Mouse (Mus musculus): ENCODE measurements around the gene Trank1.

The Trank1 gene

DNA sequence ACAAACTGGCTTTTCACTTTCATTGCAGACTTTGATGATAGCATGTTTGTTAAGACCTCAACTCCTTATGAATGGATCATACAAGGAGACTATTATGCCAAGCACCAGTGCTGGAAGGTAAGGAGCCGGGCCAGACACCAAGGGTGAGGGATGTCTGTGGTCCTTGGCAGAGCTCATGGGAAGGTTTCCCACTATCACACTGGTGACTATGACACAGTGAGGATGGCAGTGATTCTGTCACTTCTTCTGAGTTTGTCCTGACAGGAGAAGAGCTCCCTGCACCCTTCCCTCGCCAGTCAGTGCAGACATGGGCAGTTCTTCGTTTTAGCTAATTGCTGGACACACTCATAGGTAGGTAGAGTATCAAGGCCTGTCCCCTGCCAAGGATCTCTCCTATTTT is 71.5 kb downstream of the Trank1 start:
- no peak for DNase-seq

DNA sequence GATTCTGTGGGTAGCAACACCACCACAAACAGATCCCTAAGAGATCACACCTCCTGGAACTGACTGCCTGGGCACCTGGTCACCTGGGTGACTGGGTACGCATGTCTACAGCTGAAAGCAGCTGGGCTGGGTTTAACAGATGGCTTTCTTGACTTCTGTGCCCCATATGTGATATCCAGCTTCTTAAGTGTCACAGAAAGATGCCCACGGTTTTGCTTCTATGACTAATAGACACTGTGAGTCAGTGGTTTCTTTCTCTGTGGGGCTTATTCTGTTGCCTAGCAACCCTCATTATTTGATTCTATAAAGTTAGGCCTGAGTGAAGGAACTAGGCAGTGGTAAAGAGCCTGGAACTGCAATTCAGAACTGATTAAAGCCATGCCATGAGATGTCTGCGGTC is 72.2 kb downstream of the Trank1 start:
- DNase-seq = peak; percentile 52

DNA sequence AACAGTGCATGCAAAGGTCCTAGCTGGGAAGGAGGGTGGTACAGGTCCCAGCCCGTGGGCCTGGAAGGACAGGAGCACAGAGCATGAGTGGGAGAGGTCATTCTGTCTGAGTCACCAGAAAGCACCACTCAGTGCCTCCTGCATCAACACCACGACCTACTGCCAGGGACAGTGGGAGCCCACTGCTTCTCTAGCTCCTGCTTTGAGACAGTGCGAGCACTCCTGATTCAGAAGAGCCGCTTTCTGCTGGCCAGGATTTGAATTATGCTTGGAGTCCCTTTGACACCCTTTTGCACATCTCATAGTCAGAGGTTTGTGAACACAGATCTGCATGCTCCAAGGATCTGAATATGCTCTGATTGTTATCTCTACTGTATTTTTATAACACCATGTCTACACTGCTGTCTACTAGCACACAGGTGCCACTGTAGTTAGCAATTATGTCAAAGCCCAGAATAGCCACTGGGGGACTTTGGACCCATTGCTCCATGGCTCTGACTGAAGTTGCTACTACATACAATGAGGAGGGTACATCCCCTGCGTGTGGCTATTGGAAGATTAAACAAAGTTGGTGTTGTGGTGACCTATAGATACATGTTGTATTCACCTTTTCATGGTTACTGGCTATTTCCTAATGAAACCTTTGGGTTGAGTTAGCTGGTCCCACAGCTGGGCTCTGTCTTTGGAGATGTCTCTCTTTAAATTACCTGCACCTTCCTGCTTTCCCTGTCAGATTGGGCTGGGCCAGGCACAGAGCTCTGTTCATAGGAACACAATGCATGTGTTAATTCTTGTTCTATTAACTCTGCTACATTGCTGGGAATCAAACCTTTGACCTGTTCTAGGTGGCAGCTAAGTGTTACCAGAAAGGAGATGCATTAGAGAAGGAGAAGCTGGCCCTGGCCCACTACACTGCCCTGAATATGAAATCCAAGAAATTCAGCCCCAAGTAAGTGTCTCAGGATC is 74.3 kb downstream of the Trank1 start:
- DNase-seq = no peak

DNA sequence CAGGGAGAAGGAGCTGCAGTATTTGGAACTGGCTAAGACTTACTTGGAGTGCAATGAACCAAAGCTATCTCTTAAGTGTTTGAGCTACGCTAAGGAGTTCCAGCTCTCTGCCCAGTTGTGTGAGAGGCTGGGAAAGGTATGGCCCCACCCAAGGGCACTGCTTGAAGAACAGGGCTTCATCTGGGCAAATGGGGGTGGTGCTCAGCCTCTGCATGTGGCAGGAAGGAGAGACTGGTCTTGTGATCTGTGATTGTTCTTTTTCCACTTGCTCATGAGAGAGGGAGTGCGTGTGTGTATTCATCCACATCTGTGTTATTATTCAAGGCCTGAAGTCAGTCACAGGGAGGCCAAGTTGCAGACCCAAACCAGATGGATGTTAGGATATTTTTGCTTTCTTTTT is 75.0 kb downstream of the Trank1 start:
- DNase-seq = no peak

DNA sequence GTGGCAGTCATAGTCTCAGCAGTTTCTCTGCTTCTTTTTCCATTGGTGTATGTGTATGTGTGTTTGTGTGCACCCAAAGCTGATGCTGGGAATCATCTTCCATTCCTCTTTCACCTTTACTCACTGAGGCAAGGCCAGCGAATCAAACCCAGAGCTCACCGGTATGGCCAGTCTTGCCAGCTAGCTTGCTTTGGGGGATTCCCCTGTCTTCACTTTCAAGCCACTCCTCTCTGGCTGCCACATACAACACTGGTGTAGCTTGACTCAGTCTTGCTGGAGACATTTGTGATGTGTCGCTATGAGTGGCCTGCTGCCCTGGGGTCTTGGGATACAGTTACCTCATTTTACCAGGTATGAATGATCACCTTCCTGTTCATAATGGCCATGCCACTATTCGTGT is 76.0 kb downstream of the Trank1 start:
- no peak for DNase-seq

DNA sequence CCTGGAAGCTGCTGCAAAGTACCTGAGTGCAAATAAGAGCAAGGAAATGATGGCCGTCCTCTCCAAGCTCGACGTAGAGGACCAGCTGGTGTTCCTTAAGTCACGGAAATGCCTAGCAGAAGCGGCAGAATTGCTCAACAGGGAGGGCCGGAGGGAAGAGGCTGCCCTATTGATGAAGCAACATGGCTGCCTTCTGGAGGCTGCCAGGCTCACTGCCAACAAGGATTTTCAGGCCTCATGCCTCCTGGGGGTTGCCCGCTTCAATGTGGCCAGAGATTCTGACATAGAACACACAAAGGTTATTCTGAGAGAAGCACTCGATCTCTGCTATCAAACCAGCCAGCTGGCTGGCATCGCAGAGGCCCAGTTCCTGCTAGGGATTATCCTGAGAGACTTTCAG is 78.5 kb downstream of the Trank1 start:
- no peak for DNase-seq

DNA sequence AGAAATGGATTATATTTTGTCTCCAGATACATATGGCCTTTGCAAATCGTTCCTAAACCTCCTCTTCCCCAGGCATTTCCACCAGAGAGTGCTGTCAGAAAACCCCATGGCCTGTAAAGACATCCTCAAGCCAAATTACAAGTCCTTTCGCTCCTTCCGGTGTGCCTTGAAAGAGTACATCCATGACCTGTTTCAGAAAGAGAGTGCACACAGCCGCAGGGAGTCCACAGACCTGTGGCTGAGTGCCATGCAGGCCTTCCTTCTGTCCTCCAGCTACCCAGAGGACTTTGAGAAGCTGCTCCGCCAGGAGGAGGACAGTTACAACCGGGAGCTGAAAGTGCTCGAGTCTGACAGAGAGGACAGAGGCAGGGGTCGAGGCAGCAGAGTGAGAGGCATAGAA is 79.5 kb downstream of the Trank1 start:
- no peak for DNase-seq

DNA sequence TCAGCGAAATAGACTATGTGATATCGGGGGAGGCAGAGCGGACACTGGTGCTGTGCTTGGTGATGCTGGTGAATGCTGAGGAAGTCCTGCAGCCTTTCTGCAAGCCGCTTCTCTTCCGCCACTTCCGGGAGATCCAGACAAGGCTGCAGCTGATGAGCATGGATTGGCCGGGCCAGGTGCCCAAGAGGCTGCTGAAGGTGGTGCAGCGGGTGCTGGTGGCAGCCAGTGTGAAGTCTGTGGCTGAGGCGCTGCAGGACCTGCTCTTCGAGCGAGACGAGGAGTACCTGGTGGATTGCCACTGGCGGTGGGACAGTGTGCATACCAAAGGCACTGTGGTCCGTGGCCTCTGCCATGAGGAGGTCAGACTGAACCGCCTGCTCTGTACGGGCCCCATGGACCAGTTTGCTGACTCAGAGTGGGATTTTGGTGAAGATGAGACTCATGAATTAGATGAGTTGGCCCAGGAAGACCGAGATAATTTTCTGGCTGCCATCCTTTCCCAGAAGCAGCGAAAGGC is 80.4 kb downstream of the Trank1 start:
- DNase-seq = no peak

DNA sequence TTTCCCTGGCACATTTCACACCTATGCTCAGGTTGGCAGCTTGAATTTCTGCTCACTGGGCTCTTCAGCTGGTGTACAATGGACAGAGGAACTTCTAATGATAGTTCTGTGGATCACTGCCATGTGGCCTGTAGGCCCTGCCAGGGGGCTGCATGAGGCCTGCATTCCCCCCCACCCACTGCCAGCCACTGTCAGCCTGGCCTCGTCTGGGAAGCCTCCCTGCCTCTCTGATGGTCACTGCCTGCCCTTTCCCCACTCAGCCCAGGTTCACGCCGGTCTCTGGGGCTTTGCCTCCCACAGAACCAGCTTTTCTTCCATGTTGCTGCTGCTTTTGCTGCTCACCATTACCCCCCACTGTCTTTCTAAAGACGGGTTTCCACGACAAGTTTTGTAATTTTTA is 83.7 kb downstream of the Trank1 start:
- DNase-seq = no peak

DNA sequence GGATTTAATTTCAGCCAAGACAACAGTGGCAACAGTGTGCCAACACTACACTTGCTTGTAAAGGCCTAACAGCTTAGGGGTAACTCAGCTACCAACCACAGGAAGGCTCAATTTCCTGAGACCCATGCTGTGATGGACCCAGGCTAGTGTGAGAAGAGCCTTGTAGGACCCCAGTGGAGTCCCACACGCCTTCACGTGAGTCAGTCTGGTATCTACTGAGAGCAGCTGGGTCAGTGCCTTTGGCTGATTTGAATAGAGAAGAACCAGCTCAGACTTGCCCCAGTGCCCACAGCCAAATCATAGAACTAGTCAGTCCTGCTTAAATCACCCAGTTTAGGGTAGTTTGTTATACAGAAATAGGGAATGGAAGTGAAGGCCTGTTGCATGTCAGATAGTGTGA is 86.5 kb downstream of the Trank1 start:
- DNase-seq = no peak

DNA sequence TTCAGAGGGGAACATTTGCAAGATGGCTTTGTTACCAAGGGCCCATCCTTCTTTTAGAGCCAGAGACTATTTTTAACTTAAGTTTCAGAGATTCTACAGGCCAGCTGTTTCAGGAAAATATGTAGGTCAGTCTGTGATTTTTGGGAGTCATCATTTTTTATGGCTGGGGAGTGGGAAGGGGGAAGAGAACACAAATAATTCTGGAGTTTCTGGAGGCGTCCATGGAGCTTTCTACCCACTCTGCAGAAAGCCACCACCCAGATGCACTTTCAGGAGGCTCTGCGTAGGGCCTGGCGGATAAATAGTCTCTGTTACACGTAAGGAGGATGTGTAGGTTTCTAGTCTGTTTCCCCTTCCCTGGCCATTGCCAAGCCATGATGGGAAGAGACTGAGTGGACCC is 88.5 kb downstream of the Trank1 start:
- no peak for DNase-seq

DNA sequence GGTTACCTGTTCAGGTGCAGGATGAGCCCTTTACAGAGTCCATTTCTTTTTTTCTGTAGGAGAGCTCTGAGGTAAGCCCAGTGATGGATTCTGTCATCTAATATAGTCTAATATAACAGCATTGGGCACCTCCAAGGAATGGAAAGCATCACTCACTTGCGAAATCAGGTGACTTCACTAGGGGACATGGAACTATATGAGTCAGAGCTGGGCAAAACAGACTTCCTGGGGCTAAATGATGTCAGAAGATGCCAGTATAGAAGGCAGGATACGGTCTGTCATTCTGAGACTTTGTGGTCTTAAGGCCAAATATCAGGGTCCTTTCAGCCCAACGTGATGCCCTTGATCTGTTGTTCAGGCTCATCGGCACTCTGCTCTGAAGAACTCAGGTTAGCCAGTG is 91.6 kb downstream of the Trank1 start:
- no peak for DNase-seq

DNA sequence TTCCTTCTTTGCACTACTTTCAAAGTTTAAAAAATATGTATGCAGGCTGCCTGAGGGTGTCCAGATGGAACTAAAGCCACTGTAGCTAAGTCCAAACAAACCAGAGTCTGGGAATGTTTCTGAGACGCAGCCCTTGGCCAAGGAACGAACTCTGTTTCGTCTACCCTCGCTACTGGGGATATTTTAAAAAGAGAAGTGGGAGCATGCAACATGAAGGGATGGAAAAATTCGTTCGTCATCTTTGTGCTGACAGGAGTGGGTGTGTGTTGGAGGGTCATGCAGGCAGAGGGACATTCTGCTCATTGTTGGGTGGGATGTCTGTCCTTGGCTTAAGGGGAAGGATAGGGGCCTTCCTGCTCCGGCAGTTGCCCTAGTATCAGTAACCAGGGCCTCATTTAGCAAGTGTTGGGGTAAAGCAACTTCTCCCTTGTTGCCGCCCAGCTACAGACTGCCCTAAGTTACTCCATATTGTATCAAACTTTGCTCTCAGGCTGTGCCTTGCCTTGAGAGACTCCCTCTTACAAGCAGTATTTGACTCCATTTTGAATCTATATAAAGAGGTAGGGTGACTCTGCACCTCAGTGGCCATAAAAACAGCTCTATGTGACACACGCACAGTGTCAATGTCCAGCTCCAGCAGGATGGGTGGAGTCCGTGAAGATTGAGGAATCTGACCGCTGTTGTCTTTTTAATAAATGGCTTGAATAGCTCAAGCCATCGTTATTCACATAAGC is 93.0 kb downstream of the Trank1 start:
- no peak for DNase-seq

DNA sequence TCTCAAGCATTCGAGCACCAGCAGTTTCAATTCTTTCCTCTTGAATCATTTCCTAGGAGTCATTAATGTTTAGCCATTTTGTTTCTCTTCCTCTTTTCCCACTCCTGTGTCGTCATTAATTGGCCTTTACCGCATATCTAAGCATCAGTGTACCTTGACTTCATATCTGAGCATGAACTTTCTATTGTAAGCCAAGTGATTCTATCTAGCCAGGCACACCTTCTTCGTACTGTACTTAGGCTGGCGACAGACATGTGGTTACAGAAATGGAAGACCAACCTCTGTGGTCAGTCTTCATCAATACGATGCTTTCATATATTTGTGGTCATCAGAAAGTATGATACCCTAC is 93.5 kb downstream of the Trank1 start:
- DNase-seq = no peak

DNA sequence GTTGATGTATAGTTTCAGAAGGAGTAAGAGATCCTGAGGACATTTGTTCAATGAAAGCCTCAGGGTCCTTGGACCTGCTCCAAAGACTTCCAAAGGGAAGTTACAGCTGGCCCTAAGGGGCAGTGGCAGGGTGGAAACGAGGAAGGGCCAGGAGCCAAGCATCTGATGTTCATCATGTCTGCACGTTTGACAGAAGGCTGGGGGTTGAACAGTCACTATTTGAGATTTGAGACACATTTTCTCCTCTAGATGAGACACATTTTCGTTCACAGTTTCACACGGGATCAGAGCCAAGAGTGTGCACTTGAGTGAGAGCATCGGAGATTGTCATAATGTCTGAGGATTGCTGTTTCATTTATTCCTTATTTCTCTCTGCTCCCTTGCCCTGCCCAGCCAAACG is 96.5 kb downstream of the Trank1 start:
- no peak for DNase-seq

DNA sequence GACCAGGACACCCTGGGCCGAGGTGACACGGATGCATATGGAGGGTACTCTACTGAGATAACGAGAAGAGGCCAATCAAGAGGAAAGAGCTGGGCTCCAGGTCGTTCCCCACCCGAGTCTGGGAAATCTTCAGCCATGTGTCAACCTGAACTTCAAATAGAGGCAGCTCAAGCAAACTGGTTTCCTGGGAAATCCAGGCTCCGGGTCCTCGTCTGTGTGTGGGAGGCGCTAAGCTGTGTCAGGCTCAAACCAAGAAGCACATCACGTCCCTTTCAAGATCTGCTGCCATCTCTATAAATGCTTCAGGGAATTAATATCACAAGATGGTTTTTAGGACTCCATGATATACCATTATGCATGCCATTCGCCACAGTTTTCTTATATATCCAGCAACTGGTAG is 96.9 kb downstream of the Trank1 start:
- DNase-seq = no peak

DNA sequence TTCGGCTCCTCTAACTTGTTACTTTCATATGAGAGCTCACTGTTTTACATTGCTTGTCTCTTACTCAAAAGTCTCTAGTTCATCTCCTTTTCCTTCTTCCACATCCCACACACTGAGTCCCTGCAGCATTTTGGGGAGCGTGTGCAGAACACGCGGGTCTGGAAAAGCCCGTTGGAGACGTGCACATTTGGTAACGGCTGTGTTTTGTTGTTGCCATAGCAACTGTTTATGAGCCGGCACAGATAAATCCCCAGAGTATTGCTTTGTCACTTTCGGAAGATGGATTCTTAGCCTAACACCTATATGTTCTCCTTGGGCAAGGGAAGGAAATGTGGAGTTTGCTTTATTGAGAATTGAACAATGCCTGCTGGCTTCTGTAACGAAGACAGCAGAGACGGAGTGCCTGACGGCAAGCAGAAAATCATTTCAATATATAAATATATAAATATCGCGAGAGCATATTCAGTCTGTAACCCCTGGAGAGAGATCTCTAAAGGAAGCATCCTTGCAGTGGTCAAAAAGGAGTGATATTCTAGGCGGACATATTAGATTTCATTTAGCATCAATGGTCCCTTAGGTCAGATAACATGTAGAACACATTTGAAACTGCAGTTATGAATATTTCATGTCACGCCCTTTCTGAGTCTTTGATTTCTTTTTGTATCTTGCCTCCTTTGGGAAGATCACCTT is 101.1 kb downstream of the Trank1 start:
- DNase-seq = peak; percentile 62

DNA sequence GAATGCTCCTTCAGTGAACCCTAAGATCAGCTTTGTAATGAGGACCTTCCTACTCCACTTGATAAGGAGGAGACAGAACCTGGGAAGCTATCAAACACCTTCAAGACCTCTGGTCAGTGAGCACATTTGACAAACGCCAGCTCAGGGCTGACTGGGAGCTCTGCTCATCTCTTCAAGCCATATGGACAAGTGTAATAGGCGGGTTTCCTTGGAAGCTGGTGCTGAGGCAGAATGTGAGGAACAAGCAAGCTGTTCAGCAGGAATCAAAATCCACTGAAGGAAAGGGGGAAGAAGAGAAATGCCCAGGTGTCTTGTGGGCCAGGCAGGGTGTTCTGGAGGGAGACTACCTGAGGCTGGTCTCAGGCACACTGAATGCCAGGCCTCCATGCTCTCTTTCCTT is 110.3 kb downstream of the Trank1 start:
- DNase-seq = no peak

DNA sequence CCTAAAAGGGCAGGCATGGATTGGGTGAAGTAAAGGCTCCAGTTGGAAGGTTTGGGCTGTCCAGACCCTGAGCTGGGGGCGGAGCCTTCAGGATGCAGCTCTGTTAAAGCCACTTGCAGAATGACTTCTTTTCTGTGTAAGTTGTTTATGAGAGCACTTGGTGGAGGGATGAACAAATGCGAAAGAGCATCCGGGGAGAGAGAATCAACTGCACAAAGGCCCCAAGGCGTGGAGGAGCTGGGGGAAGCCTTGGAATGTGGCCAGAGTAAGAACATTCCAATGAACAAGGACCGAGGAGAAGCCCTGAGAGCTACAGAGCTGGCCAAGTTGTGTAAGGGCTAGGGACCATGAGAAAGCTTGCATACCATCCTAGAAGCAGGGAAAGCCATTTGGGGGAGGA is 111.0 kb downstream of the Trank1 start:
- no peak for DNase-seq

DNA sequence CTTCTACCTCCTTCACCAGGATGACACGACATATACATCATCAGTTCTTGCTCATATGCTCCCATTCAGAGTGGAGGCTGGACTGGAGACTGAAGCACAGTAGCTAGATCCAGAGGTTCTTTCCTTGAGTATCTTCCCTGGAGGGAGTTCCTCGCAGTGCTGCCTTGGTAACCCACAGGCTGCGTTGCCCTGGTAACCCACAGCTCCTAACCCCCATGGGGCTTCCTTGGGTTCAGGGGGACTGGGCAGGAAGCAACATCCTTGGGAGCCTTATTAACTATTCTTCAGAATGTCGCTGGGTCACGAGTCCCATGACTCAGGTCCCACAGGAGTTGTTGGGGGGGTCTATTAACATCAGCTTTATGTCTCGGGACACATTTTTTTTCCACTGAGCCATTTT is 113.6 kb downstream of the Trank1 start:
- no peak for DNase-seq

DNA sequence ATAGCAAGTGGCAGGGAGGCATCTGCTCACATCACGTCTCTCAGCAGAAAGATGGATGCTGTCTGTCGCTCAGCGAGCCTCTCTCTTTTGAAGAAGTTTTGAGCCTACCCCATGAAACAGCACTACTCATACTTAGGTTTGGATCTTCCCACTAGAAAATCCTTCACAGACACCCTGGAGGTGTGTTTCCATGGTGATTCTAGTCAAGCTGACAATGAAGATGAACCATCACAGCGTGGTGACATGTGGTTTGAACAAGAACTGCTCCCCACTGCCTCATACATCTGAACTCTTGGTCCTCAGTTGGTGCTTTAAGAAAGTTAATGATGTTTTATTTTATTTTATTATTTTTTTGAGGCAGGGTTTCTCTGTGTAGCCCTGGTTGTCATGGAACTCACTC is 114.4 kb downstream of the Trank1 start:
- no peak for DNase-seq

DNA sequence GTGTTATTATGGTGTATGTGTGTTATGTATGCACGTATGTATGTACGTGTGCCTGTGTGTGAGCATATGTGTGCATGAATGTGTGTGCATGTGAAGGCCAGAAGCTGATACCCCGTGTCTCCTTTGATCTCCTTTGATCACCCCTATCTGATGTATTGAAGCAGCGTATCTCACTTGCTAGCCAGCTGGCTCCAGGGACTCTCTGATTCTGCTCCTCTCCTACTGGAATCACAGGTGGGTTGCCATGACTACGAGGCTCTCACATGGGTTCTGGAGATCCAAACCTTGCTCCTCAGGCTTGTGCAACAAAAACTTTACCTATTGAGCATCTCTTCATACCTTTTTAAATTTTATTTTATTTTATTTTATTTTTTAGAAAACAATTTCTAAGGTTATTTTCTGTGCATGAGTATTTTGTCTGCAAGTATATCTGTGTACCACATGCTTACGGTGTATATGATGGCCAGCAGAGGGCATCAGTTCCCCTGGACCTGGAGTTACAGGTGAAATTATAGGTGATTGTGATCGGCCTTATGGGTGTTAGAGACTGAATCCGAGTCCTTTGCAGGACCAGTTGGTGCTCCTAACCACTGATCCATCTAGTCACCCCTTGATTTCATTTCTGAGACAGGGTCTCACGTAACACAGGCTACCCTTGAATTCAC is 116.5 kb downstream of the Trank1 start:
- no peak for DNase-seq

Measured in right cerebral cortex, postnatal 25 days (tissue).